Mouse (Mus musculus) stomach, postnatal 0 days (tissue): ENCODE data around the gene Msi2.

Experiments
- CTCF ChIP-seq: IDR thresholded peaks from 2 replicates; pipeline ENCODE4 v1.5.1; 2016; ENCODE audit warnings: antibody characterized with exemption, low read depth, mild to moderate bottlenecking, moderate library complexity
- EP300 ChIP-seq: optimal IDR thresholded peaks from 2 replicates; pipeline ENCODE3; 2016; ENCODE audit warnings: antibody characterized with exemption

- no peak for TF ChIP-seq CTCF
- TF ChIP-seq EP300 = no peak
Measured at GRCm38 (mm10) chr11:88613008-88613407, 105.3 kb downstream of the Msi2 start.
